ENCODE assay signal across 10 mouse cellular contexts in genomic region chr7:24702841-24703240, GRCm38 (mm10). TPM values are rescaled to one million over a fixed set of nuclear protein-coding genes. Genes with fewer than 3 reads are reported as not detected.
DNase-seq lines count a peak whose midpoint lies in the region.
"Not testable (repeated sequence)": the region's sequence is repeated elsewhere in the genome, so short reads cannot be mapped to it uniquely, and the experiment has no call there.
"Had no signal": no experiment of that assay in that cellular context is flagged by ENCODE, and none has a peak within 500 bp of the region (broad histone marks: within the 10 kb centered on the region; RNA-seq: fewer than 3 reads in every experiment).

No protein-coding gene starts in this region.

- H3K27ac ChIP-seq in heart, embryonic 10.5 days, result not testable (repeated sequence)

- H3K4me3 ChIP-seq in heart, embryonic 10.5 days, result not testable (repeated sequence)

- not testable (repeated sequence) for H3K27me3 ChIP-seq in heart, embryonic 10.5 days (ENCODE audit: insufficient read depth, poor library complexity, severe bottlenecking)

- 77% methylated on average over 9 of the region's 9 CpGs for WGBS in heart, embryonic 10.5 days

- not testable (repeated sequence) for H3K9me3 ChIP-seq in heart, embryonic 10.5 days

- H3K36me3 ChIP-seq in heart, embryonic 10.5 days, result not testable (repeated sequence)

- H3K4me1 ChIP-seq in heart, embryonic 10.5 days, result not testable (repeated sequence)

- DNase-seq in heart, adult 11 months, result peak; percentile 66
- DNase-seq in heart, embryonic 10.5 days (ENCODE audit: low spot score), result peak; percentile 53

RNA-seq across cellular contexts. Expression of gene BC049730, which starts 6.2 kb away (rescaled TPM):
- polyA plus RNA-seq in heart, embryonic 10.5 days (2016; fragmentation: Nextera tagmentation; extraction: Ambion mirVana), result not detected in 2 replicates
- polyA plus RNA-seq: activated CD4-positive, CD25-positive, alpha-beta regulatory T cell, adult 4 months; adrenal gland, adult 2 months; brain, embryonic 14.5 days; C2C12; CD4-positive, CD25-positive, alpha-beta regulatory T cell, adult 4 months; cerebellum, adult 2 months; G1E; Patski had no signal

RNA-seq across cellular contexts. Expression of gene Gm4763, which starts 23.9 kb away (rescaled TPM):
- polyA plus RNA-seq in heart, embryonic 10.5 days (2016; fragmentation: Nextera tagmentation; extraction: Ambion mirVana), result not detected in 2 replicates
- polyA plus RNA-seq: activated CD4-positive, CD25-positive, alpha-beta regulatory T cell, adult 4 months; adrenal gland, adult 2 months; brain, embryonic 14.5 days; C2C12; CD4-positive, CD25-positive, alpha-beta regulatory T cell, adult 4 months; cerebellum, adult 2 months; G1E; Patski had no signal

RNA-seq across cellular contexts. Expression of gene Tex101, which starts 26.4 kb away (rescaled TPM):
- polyA plus RNA-seq in heart, embryonic 10.5 days (2016; fragmentation: Nextera tagmentation; extraction: Ambion mirVana), result not detected in 2 replicates
- polyA plus RNA-seq: activated CD4-positive, CD25-positive, alpha-beta regulatory T cell, adult 4 months; adrenal gland, adult 2 months; brain, embryonic 14.5 days; C2C12; CD4-positive, CD25-positive, alpha-beta regulatory T cell, adult 4 months; cerebellum, adult 2 months; G1E; Patski had no signal

RNA-seq across cellular contexts. Expression of gene Cd177, which starts 57.3 kb away (rescaled TPM):
- not detected in 2 replicates for polyA plus RNA-seq in heart, embryonic 10.5 days (2016; fragmentation: Nextera tagmentation; extraction: Ambion mirVana)
- polyA plus RNA-seq: adrenal gland, adult 2 months; C2C12; CD4-positive, CD25-positive, alpha-beta regulatory T cell, adult 4 months had no signal
